Mouse (Mus musculus): Measurements from ENCODE around the gene Mtif3. TPM values are rescaled to one million over a fixed set of nuclear protein-coding genes. Genes with fewer than 3 reads are reported as not detected.
A peak's percentile ranks its signal among the peaks of the same experiment; 100 is the strongest.

The Mtif3 gene
- polyA plus RNA-seq, 1 experiment from 2014 or later = 20.1 TPM

DNA sequence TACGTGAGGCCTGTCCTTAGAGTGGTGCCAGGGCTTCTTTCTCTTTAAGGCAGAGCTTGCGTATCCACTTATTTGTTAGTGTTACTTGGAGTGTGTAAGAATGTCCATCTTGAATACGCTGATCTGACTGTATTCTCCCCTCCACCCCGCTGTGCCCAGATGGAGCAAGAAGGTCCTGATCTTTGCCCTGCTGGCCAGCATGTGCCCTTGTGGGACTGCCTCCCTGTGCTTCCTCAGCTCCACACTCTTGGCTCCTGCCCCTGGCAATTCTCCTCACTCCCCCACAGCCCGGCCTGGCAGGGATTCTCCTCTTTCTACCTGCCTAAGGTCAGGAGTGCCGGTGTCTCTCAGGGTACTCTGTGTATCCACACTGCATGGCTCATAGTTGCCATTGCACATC lies 17.8 kb upstream of the Mtif3 start:
- no peak overlapping the region for H3K4me3 ChIP-seq
- H3K27me3 ChIP-seq = peaks cover 30% of the 10 kb centered on the region
- H3K4me1 ChIP-seq = no peaks in the 10 kb centered on the region
- no peak overlapping the region for H3K9ac ChIP-seq
- no peak overlapping the region for H3K27ac ChIP-seq
- H3K9me3 ChIP-seq = no peaks in the 10 kb centered on the region
- H3K4me2 ChIP-seq = no peak overlapping the region
- no peak for ATAC-seq (ENCODE audit: borderline replicate concordance, extremely low read depth, low FRiP score, low TSS enrichment)
- no peaks in the 10 kb centered on the region for H3K36me3 ChIP-seq
- WGBS = 80% methylated on average over 6 of the region's 6 CpGs

DNA sequence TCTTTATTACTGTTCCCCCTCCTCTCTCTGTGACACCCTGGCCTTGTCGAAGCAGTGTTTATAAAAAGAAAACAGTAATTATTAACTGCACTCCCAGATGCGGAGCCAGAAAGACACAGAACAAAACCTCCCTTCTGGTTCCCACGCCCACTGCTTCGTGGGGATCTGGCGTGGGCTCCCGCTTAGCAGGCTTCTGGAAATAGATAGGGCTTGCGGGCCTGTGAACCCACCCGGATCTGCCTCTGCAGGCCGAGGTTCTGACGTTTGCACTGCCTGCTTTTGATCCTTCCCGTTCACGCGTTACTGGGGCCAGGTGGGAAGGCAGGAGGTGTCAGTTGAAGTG lies 11.2 kb upstream of the Mtif3 start:
- WGBS = 13% methylated on average over 13 of the region's 13 CpGs
- ATAC-seq (ENCODE audit: borderline replicate concordance, extremely low read depth, low FRiP score, low TSS enrichment) = peak; percentile 39; the same call in 1 of the 2 replicates
- H3K9ac ChIP-seq = no peak overlapping the region
- peaks cover 15% of the 10 kb centered on the region for H3K4me1 ChIP-seq
- no peaks in the 10 kb centered on the region for H3K9me3 ChIP-seq
- H3K27me3 ChIP-seq = no peaks in the 10 kb centered on the region
- H3K36me3 ChIP-seq = no peaks in the 10 kb centered on the region
- peak overlapping the region; percentile 40 for H3K4me2 ChIP-seq
- H3K4me3 ChIP-seq = no peak overlapping the region
- peak overlapping the region; percentile 37 for H3K27ac ChIP-seq

DNA sequence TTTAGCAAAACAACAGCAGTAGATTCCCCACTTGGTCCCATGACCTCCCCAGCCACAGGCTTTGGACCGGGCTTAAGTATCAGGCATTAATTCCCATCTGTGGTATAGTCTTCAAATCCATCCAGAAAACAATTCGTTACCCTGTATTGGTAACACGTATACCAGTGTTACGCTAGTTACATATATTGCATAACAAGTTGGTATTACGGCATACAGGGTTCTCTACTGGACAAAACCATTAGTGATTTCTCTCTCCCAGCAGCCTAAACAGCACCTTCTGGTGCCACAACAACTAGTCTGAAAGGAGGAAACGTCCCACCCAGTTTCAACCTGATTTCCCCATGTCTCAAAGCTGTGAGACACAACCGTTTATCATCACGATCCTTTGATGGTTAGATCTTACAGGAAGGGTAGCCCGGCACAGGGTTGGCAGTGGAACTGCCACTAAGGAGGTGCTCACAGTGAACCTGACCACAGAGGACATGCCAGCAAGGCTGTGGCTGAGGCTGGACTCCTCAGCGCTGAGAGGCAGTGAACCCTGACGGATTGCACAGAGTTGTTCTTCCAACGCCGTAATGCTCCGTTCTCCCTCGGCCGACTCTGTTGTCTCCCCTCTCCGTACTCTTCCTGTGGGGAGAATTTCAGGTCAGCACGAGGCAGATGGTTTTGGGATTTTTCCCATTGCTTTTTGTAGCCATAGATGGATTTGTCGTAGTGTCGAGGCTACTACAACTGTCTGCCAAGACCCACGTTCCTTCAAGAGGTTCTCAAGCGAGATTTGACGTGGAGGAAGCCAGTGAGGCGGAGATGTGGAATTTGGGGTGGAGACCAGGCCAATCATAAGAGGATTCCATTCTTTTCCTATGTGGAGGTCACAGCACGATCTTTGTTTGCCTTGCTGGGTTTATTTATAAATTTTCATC lies 10.5 kb upstream of the Mtif3 start:
- Histone ChIP-seq H3K27me3 (no peaks in the 10 kb centered on the region), H3K27ac (peak overlapping the region; percentile 53), H3K9me3 (no peaks in the 10 kb centered on the region), H3K9ac (no peak overlapping the region), H3K4me3 (no peak overlapping the region), H3K4me2 (peak overlapping the region; percentile 40), H3K36me3 (no peaks in the 10 kb centered on the region), H3K4me1 (peaks cover 15% of the 10 kb centered on the region)
- peak; percentile 66; the same call in 1 of the 2 replicates for ATAC-seq (ENCODE audit: borderline replicate concordance, extremely low read depth, low FRiP score, low TSS enrichment)
- 52% methylated on average over 25 of the region's 25 CpGs for WGBS

DNA sequence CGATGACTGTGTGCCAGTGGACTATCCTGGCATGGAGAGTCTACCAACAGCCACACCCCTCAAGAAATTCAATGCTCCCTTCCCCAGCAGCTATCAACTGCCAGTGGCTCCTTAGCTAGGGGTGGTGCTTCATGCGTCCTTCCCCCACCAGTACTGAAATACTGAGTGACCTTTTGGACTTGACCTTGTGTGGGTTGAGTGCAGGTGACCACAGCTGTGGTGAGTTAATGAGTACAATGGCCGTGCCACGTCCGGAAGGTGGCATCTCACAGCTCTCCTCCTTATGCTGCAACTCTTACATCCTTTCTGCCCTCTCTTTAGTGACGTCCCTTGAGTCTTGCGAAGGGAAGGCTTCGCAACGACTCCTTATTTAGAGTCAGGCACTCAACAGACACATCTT lies 9.8 kb upstream of the Mtif3 start:
- Histone ChIP-seq H3K36me3 (no peaks in the 10 kb centered on the region), H3K9ac (no peak overlapping the region), H3K4me3 (no peak overlapping the region), H3K4me2 (no peak overlapping the region), H3K9me3 (no peaks in the 10 kb centered on the region), H3K27ac (no peak overlapping the region), H3K27me3 (no peaks in the 10 kb centered on the region), H3K4me1 (peaks cover 15% of the 10 kb centered on the region)
- no peak for ATAC-seq (ENCODE audit: borderline replicate concordance, extremely low read depth, low FRiP score, low TSS enrichment)
- WGBS = 83% methylated on average over 9 of the region's 9 CpGs

DNA sequence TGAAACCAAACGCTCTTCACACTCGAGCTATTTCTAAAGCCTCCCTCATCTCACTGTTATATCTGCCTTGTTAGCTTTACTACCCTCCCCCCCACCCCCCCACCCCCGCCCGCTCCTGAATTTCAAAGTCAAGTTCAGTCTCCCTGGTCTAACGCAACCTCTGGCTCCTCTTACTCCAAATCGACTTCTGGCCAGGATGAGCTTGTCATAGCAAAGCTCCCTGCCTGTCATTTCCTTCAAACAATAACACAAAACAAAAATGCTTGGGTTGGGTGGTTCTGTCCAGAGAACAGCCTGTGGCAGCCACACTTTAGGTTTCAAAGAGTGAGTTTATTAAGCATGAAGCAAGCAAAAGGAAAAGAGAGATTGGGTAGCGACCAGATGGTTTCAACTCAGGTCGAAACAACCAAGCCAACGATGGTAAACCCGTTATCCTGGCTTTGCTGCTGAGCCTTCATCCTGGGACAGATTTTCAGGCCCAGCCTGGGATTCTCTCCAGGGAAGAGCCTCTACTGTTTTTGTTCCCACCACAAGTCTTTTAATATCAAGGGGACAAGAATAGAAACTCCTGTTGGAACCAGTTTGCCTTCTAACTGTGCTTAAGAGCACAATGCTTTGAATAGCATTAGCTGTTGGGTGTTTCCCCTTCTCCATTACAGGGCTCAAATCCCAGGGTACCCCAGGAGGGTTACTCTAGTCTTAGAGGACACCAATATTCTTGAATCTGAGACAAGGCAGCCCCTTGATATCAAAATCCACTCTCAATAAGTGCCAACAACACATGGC lies 8.4 kb upstream of the Mtif3 start:
- Histone ChIP-seq H3K9ac (no peak overlapping the region), H3K27me3 (no peaks in the 10 kb centered on the region), H3K4me3 (no peak overlapping the region), H3K4me1 (peaks cover 15% of the 10 kb centered on the region), H3K4me2 (no peak overlapping the region), H3K36me3 (no peaks in the 10 kb centered on the region), H3K27ac (peak overlapping the region; percentile 57), H3K9me3 (no peaks in the 10 kb centered on the region)
- WGBS = 40% methylated on average over 10 of the region's 10 CpGs
- ATAC-seq (ENCODE audit: borderline replicate concordance, extremely low read depth, low FRiP score, low TSS enrichment) = no peak

DNA sequence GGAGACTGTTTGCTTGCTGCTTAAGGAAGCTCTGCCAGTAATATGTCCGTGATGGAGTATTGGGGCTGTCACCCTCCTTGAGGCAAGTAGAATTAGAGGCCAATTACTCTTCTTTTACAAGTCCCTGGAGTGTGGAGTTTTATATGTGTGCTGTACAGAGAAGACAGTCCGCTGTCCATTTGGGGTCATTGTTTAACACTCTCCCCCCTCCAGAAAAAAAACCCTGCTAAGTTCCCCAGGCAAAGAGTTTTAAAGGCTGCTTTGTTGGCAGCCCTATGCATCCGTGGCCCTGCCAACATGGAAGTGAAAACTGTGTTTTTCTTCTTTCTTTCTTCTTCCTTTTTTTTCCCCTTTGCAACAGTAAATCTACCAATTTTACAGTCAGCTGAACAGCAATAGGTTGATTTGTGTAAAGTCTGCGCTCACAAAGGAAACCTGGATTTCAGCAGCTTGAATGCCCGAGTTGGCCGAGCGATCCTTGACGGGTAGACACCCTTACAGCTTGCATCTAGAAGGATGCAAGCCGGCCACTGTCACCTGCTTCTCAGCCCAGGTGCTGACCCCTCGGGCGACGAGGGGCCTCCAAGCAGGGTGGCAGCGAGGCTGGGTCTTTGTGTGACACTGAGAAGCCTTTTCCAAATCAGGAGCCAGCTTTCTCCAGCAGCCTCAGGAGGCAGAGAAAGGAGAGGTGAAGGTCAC lies 5.2 kb upstream of the Mtif3 start:
- H3K9me3 ChIP-seq = no peaks in the 10 kb centered on the region
- no peak overlapping the region for H3K4me3 ChIP-seq
- no peak overlapping the region for H3K27ac ChIP-seq
- H3K27me3 ChIP-seq = no peaks in the 10 kb centered on the region
- WGBS = 74% methylated on average over 13 of the region's 13 CpGs
- no peak for ATAC-seq (ENCODE audit: borderline replicate concordance, extremely low read depth, low FRiP score, low TSS enrichment)
- no peaks in the 10 kb centered on the region for H3K36me3 ChIP-seq
- H3K9ac ChIP-seq = no peak overlapping the region
- H3K4me2 ChIP-seq = no peak overlapping the region
- H3K4me1 ChIP-seq = peaks cover 7% of the 10 kb centered on the region

DNA sequence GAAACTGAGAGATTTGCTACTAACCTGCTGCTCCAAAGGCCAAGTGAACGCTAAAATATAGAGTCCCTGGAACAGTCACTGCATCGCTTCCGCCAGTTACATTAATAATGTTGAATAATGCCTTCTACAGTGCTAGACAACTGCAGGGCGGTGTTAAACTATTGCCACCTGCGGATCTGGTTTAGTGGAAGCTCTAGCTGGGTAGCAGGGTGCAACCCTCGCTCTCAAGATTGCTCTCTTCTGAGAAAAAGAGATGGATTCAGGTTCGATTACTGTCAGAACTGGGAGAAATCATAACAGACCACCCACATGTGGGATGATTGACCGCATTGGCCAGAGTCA lies 308 bp upstream of the Mtif3 start:
- peak overlapping the region; percentile 96 for H3K4me3 ChIP-seq
- WGBS = 50% methylated on average over 8 of the region's 8 CpGs
- no peaks in the 10 kb centered on the region for H3K27me3 ChIP-seq
- peaks cover 10% of the 10 kb centered on the region for H3K4me1 ChIP-seq
- no peaks in the 10 kb centered on the region for H3K9me3 ChIP-seq
- H3K9ac ChIP-seq = 0 out of 2 replicates have a peak overlapping the region, but pooled peaks have one; percentile 31
- no peak overlapping the region for H3K27ac ChIP-seq
- H3K4me2 ChIP-seq = peak overlapping the region; percentile 61
- peaks cover 6% of the 10 kb centered on the region for H3K36me3 ChIP-seq
- ATAC-seq (ENCODE audit: borderline replicate concordance, extremely low read depth, low FRiP score, low TSS enrichment) = peak; percentile 19; the same call in 1 of the 2 replicates

DNA sequence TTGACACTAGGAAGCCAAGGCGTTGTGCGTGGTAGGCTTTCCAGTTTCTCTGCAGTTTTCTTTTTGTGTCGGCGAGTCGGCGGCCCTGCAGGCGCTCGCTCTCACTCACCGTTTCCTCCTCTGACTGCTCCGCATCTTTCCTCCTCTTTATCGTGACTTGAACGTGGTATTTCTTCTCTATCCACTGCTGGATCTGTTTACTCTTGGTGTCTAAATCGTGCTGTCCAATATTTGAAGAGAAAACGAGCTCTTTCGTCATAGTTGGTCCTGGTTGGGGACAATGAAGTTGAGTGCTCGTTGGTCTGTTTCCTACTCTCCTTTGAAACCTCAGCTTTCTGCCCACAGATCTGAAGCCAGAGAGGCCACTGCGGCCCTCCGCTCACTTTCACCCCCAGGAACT lies 6.9 kb downstream of the Mtif3 start:
- ATAC-seq (ENCODE audit: borderline replicate concordance, extremely low read depth, low FRiP score, low TSS enrichment) = no peak
- Histone ChIP-seq H3K4me1 (no peaks in the 10 kb centered on the region), H3K4me3 (no peak overlapping the region), H3K4me2 (no peak overlapping the region), H3K27ac (no peak overlapping the region), H3K9me3 (no peaks in the 10 kb centered on the region), H3K27me3 (no peaks in the 10 kb centered on the region), H3K9ac (no peak overlapping the region), H3K36me3 (peaks cover 72% of the 10 kb centered on the region)
- WGBS = 84% methylated on average over 18 of the region's 18 CpGs

DNA sequence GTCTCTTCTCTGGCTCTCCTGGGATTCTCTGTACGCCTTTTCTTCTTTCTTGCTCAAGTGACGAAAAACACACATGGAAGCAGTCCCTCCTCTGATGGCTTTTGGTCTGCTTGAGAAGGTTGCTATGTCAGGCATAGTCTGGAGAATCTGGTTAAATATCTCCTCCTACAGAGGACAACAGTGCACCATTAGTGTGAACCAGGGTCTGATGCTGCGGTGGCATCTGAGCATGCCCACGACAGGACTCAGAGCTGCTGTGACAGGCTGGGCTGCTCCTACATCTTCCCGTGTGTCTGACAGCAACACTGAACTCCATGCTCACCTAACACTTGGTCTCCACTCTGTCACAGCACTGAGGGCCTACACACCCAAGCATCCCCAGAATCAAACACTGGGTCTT lies 7.9 kb downstream of the Mtif3 start:
- 82% methylated on average over 5 of the region's 5 CpGs for WGBS

DNA sequence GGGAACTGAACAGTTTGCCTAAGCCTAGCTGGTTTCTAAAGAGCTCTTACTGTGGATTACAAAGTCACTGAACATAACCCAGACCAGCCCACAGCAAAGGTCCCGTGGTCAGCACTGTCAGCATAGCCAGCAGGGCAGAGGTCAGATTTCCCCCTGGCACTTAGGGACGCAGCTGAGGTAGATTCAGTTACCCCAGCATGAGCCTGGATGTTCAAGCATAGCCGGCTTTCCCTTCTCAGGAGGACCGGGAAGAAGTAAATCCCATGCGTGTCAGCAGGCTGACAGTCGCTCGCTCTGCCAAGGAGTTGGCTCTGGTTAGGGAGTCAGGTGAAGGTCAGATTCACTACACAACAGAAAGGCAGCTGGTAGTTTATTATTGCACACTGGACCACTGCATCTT lies 9.0 kb downstream of the Mtif3 start:
- no peak for ATAC-seq (ENCODE audit: borderline replicate concordance, extremely low read depth, low FRiP score, low TSS enrichment)
- Histone ChIP-seq H3K9me3 (no peaks in the 10 kb centered on the region), H3K27ac (no peak overlapping the region), H3K4me3 (no peak overlapping the region), H3K27me3 (no peaks in the 10 kb centered on the region), H3K4me2 (no peak overlapping the region), H3K36me3 (peaks cover 84% of the 10 kb centered on the region), H3K4me1 (peaks cover 6% of the 10 kb centered on the region), H3K9ac (no peak overlapping the region)
- WGBS = 88% methylated on average over 7 of the region's 7 CpGs

More for the DNA sequence above, 7.9 kb downstream of the Mtif3 start:
- Histone ChIP-seq H3K9me3 (no peaks in the 10 kb centered on the region), H3K4me2 (no peak overlapping the region), H3K27me3 (no peaks in the 10 kb centered on the region), H3K9ac (no peak overlapping the region), H3K4me3 (no peak overlapping the region), H3K27ac (no peak overlapping the region), H3K4me1 (no peaks in the 10 kb centered on the region), H3K36me3 (peaks cover 81% of the 10 kb centered on the region)
- no peak for ATAC-seq (ENCODE audit: borderline replicate concordance, extremely low read depth, low FRiP score, low TSS enrichment)

DNA sequence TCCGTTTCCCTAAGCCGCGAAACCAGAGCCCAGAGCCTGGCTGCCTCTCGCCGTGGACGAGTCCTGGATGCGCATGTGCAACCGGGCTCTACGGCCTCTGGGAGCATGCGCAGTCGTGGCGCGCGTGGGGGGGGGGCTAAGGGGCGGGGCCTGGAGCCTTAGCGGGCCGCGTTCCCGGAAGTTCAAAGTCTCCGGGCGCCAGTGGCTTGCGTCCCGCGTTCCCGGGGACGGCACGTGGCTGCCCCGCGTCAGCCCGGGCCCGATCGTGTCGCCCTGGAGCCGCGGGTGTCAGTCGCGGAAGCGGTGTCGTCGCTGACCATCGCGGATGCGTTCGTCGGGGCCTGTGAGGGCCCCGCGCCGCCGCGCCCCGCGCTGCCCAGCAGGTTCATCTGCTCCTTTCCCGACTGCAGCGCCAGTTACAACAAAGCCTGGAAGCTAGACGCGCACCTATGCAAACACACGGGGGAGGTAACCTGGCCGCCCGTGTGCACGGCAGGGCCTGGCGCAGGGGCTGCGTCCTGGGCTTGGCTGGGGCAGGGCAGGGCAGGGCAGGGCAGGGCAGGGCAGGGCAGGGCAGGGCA lies 15.0 kb downstream of the Mtif3 start, which contains the start of gene Gtf3a:
Gene Gtf3a, plus strand, starts transcription at position 150 of the 581 bp plus-strand sequence.
- WGBS = under 1% methylated on average over 43 of the region's 62 CpGs
- Histone ChIP-seq H3K4me1 (peaks cover 14% of the 10 kb centered on the region), H3K9me3 (no peaks in the 10 kb centered on the region), H3K27ac (peak within 1 kb of the TSS; percentile 89), H3K27me3 (no peaks in the 10 kb centered on the region), H3K36me3 (peaks cover 31% of the 10 kb centered on the region), H3K9ac (peak within 1 kb of the TSS; percentile 86), H3K4me3 (peak within 1 kb of the TSS; percentile 84), H3K4me2 (peak within 1 kb of the TSS; percentile 94)
- ATAC-seq (ENCODE audit: borderline replicate concordance, extremely low read depth, low FRiP score, low TSS enrichment) = peak; percentile 94
